Mouse (Mus musculus) neural tube, embryonic 11.5 days (tissue): Measurements from ENCODE around the gene Clec11a. TPM values are rescaled to one million over a fixed set of nuclear protein-coding genes. Genes with fewer than 3 reads are reported as not detected.
A peak's percentile ranks its signal among the peaks of the same experiment; 100 is the strongest.

Source experiments
- ATAC-seq: fragments of 200-750 bp; cut with Nextera tagmentation; 2 replicates; pipeline ENCODE4 v1.8.0; 2017; ENCODE audit warnings: moderate number of reproducible peaks, mild to moderate bottlenecking, moderate TSS enrichment, moderate library complexity; ENCODE audit not compliant: insufficient read depth, low FRiP score, low TSS enrichment
- DNase-seq: peaks from one replicate; pipeline ENCODE4 v3.0.0-alpha.2; 2015; ENCODE audit warnings: low spot score
- H3K27ac ChIP-seq: fragments of 300-500 bp; sonication (generic); 2 replicates; pipeline ENCODE4 v1.5.1; 2014; ENCODE audit warnings: low read depth, mild to moderate bottlenecking, low read length
- H3K27me3 ChIP-seq: fragments of 300-500 bp; sonication (generic); 2 replicates; pipeline ENCODE4 v1.6.1; 2014; ENCODE audit warnings: mild to moderate bottlenecking, low read length, mixed read lengths; ENCODE audit not compliant: control insufficient read depth, insufficient read depth
- H3K36me3 ChIP-seq: fragments of 300-500 bp; sonication (generic); 2 replicates; pipeline ENCODE4 v1.6.1; 2014; ENCODE audit warnings: mild to moderate bottlenecking, low read length, moderate library complexity, mixed read lengths; ENCODE audit not compliant: control insufficient read depth, insufficient read depth
- H3K4me1 ChIP-seq: fragments of 300-500 bp; sonication (generic); 2 replicates; pipeline ENCODE4 v1.6.1; 2014; ENCODE audit warnings: low read length, mixed read lengths; ENCODE audit not compliant: control insufficient read depth, insufficient read depth
- H3K4me2 ChIP-seq: fragments of 300-500 bp; sonication (generic); 2 replicates; pipeline ENCODE4 v1.6.1; 2014; ENCODE audit warnings: low read depth, mild to moderate bottlenecking, moderate library complexity
- H3K4me3 ChIP-seq: fragments of 300-500 bp; sonication (generic); 2 replicates; pipeline ENCODE4 v1.5.1; 2014; ENCODE audit warnings: low read depth, low read length
- H3K9ac ChIP-seq: fragments of 300-500 bp; sonication (generic); 2 replicates; pipeline ENCODE4 v1.6.1; 2014; ENCODE audit warnings: mild to moderate bottlenecking, low read length
- H3K9me3 ChIP-seq: fragments of 300-500 bp; sonication (generic); 2 replicates; pipeline ENCODE4 v1.6.1; 2016; ENCODE audit warnings: low read length; ENCODE audit not compliant: control insufficient read depth
- WGBS: fragments of 180-500 bp; shearing (Covaris S2); extraction: QIAGEN DNeasy Blood & Tissue Kit; methylation state at CpG from one replicate; pipeline ENCODE4 v1.1.7; 2014; 5-methylcytosine and 5-hydroxymethylcytosine counted together
- polyA plus RNA-seq: library from polyadenylated mRNA; unstranded; fragments of >200 nt; fragmentation: Nextera tagmentation; extraction: Ambion mirVana; gene quantifications from 2 replicates; pipeline ENCODE4 v1.2.1, GENCODE M21; 2014

The Clec11a gene
- polyA plus RNA-seq, 1 experiment from 2014 or later, result 2.4 TPM

- 2% methylated on average over 34 of the region's 34 CpGs for WGBS
- H3K4me1 ChIP-seq, result no peaks in the 10 kb centered on the region
- peaks cover 4% of the 10 kb centered on the region; the same call in 1 of the 2 replicates for H3K27me3 ChIP-seq
- H3K9me3 ChIP-seq, result no peaks in the 10 kb centered on the region
- 0 out of 2 replicates have a peak overlapping the region, but pooled peaks have one; percentile 8 for H3K4me3 ChIP-seq
- DNase-seq (peak; percentile 97), ATAC-seq (peak; percentile 73)
- no peak overlapping the region for H3K9ac ChIP-seq
- peak overlapping the region; percentile 39 for H3K4me2 ChIP-seq
- H3K27ac ChIP-seq, result no peak overlapping the region
- no peaks in the 10 kb centered on the region for H3K36me3 ChIP-seq
Observed at GRCm38 (mm10) chr7:44262791-44263643, 43.7 kb downstream of the Clec11a start.

GRCm38 (mm10) chr7:44261147-44261546 lies 45.6 kb downstream of the Clec11a start, which contains the start of gene Gm15517:
Gene Gm15517 (plus strand): TSS chr7:44261447.
- no peak for ATAC-seq

GRCm38 (mm10) chr7:44260410-44260809 lies 46.3 kb downstream of the Clec11a start:
- Histone ChIP-seq H3K9me3 (no peaks in the 10 kb centered on the region), H3K36me3 (no peaks in the 10 kb centered on the region), H3K4me2 (no peak overlapping the region), H3K27ac (no peak overlapping the region), H3K4me3 (no peak overlapping the region), H3K27me3 (peaks cover 4% of the 10 kb centered on the region; the same call in 1 of the 2 replicates), H3K4me1 (no peaks in the 10 kb centered on the region), H3K9ac (no peak overlapping the region)
- WGBS, result 75% methylated on average over 6 of the region's 6 CpGs
- ATAC-seq, result no peak
- no peak for DNase-seq

More at GRCm38 (mm10) chr7:44261147-44261546, 45.6 kb downstream of the Clec11a start, which contains the start of gene Gm15517:
- Histone ChIP-seq H3K27ac (no peak within 1 kb of the TSS), H3K9ac (no peak within 1 kb of the TSS), H3K27me3 (peaks cover 4% of the 10 kb centered on the region; the same call in 1 of the 2 replicates), H3K4me2 (no peak within 1 kb of the TSS), H3K9me3 (no peaks in the 10 kb centered on the region), H3K4me1 (no peaks in the 10 kb centered on the region), H3K4me3 (no peak within 1 kb of the TSS), H3K36me3 (no peaks in the 10 kb centered on the region)
- DNase-seq, result no peak
- WGBS, result 50% methylated on average over 5 of the region's 5 CpGs

- no peak within 1 kb of the TSS for H3K9ac ChIP-seq
- no peaks in the 10 kb centered on the region for H3K9me3 ChIP-seq
- no peaks in the 10 kb centered on the region for H3K4me1 ChIP-seq
- H3K27me3 ChIP-seq, result no peaks in the 10 kb centered on the region
- no peak within 1 kb of the TSS for H3K4me3 ChIP-seq
- WGBS, result 74% methylated on average over 4 of the region's 4 CpGs
- no peak within 1 kb of the TSS for H3K4me2 ChIP-seq
- ATAC-seq, result no peak
- H3K36me3 ChIP-seq, result peaks cover 8% of the 10 kb centered on the region
- no peak for DNase-seq
- H3K27ac ChIP-seq, result no peak within 1 kb of the TSS
Observed at GRCm38 (mm10) chr7:44257278-44257677, 49.4 kb downstream of the Clec11a start, which contains the start of gene Acp4. Gene Acp4 (minus strand): TSS chr7:44257378.

- Histone ChIP-seq H3K9me3 (no peaks in the 10 kb centered on the region), H3K4me3 (no peak overlapping the region), H3K27ac (no peak overlapping the region), H3K4me1 (no peaks in the 10 kb centered on the region), H3K36me3 (peaks cover 17% of the 10 kb centered on the region), H3K27me3 (no peaks in the 10 kb centered on the region), H3K9ac (no peak overlapping the region), H3K4me2 (no peak overlapping the region)
- no peak for ATAC-seq
- no peak for DNase-seq
- 94% methylated on average over 6 of the region's 6 CpGs for WGBS
Observed at GRCm38 (mm10) chr7:44254930-44255329, 51.8 kb downstream of the Clec11a start.

GRCm38 (mm10) chr7:44253023-44253616 lies 53.6 kb downstream of the Clec11a start:
- Histone ChIP-seq H3K9ac (no peak overlapping the region), H3K27me3 (no peaks in the 10 kb centered on the region), H3K27ac (no peak overlapping the region), H3K4me1 (peaks cover 1% of the 10 kb centered on the region), H3K4me2 (no peak overlapping the region), H3K36me3 (peaks cover 22% of the 10 kb centered on the region), H3K9me3 (no peaks in the 10 kb centered on the region), H3K4me3 (no peak overlapping the region)
- WGBS, result 78% methylated on average over 15 of the region's 15 CpGs
- ATAC-seq (no peak), DNase-seq (no peak)

Other genes starting within 250 kb of the Clec11a start
- gene Klk1b21, start 204.6 kb downstream of the Clec11a start, polyA plus RNA-seq, result not detected in 2 replicates
- gene Klk1b22, start 194.2 kb downstream of the Clec11a start, polyA plus RNA-seq, result not detected in 2 replicates
- gene Klk1b16, start 170.1 kb downstream of the Clec11a start, polyA plus RNA-seq, result not detected in 2 replicates
- not detected in 2 replicates for gene Klk1b24, start 118.7 kb downstream of the Clec11a start, polyA plus RNA-seq
- gene Klk1b3, start 108.7 kb downstream of the Clec11a start, polyA plus RNA-seq, result not detected in 2 replicates
- not detected in 2 replicates for gene Klk1b4, start 99.5 kb downstream of the Clec11a start, polyA plus RNA-seq
- not detected in 2 replicates for gene Klk1b5, start 91.0 kb downstream of the Clec11a start, polyA plus RNA-seq
- gene Klk1, start 81.5 kb downstream of the Clec11a start, polyA plus RNA-seq, result not detected in 2 replicates
- not detected in 2 replicates for gene Gm36864, start 70.7 kb downstream of the Clec11a start, polyA plus RNA-seq
- gene 1700028J19Rik, start 60.2 kb downstream of the Clec11a start, polyA plus RNA-seq, result 1.1 and 1.2 TPM in 2 replicates
- 143 TPM in 2 replicates for gene 2410002F23Rik, start 60.2 kb downstream of the Clec11a start, polyA plus RNA-seq
- gene Acp4, start 49.5 kb downstream of the Clec11a start, polyA plus RNA-seq, result not detected in 2 replicates
- not detected in 2 replicates for gene Gm15517, start 45.5 kb downstream of the Clec11a start, polyA plus RNA-seq
- 4.6 and 4.7 TPM in 2 replicates for gene Shank1, start 3.4 kb upstream of the Clec11a start, polyA plus RNA-seq
- 2.9 and 3.7 TPM in 2 replicates for gene Syt3, start 77.2 kb upstream of the Clec11a start, polyA plus RNA-seq
- 1.0 and 1.1 TPM in 2 replicates for gene 1700008O03Rik, start 78.9 kb upstream of the Clec11a start, polyA plus RNA-seq
- gene Lrrc4b, start 122.1 kb upstream of the Clec11a start, polyA plus RNA-seq, result 7.4 and 8.0 TPM in 2 replicates
- 1.2 and 1.6 TPM in 2 replicates for gene Aspdh, start 158.5 kb upstream of the Clec11a start, polyA plus RNA-seq
- gene Josd2, start 161.1 kb upstream of the Clec11a start, polyA plus RNA-seq, result 60.0 and 66.2 TPM in 2 replicates
- gene Emc10, start 189.6 kb upstream of the Clec11a start, polyA plus RNA-seq, result 104 and 110 TPM in 2 replicates
- 12.3 and 13.3 TPM in 2 replicates for gene Fam71e1, start 189.7 kb upstream of the Clec11a start, polyA plus RNA-seq
- gene Mybpc2, start 217.8 kb upstream of the Clec11a start, polyA plus RNA-seq, result 0.07 TPM in 1 of 2 replicates, not detected in the other
- gene Spib, start 225.2 kb upstream of the Clec11a start, polyA plus RNA-seq, result not detected in 2 replicates
- 62.3 and 64.8 TPM in 2 replicates for gene Pold1, start 241.9 kb upstream of the Clec11a start, polyA plus RNA-seq
- gene Nr1h2, start 247.0 kb upstream of the Clec11a start, polyA plus RNA-seq, result 68.1 and 71.9 TPM in 2 replicates